Mouse (Mus musculus) cortical plate, adult 2 months (tissue): ENCODE measurements at regions not wholly inside any gene's neighbourhood (a gene's known extent, or its start where the extent isn't known, plus 50 kb on each side); places are given as distances from the start of the nearest gene placed in this dataset.

Experiments
- CTCF ChIP-seq: fragments of 200-500 bp; IDR thresholded peaks from 2 replicates; pipeline ENCODE4 v1.5.1; 2011; ENCODE audit warnings: mild to moderate bottlenecking, control low read depth, low read length; ENCODE audit not compliant: insufficient read depth; ENCODE audit errors: extremely low read depth
- POLR2A ChIP-seq: fragments of 200-500 bp; IDR thresholded peaks from 2 replicates; pipeline ENCODE4 v1.6.1; 2011; ENCODE audit warnings: mild to moderate bottlenecking, low read length, control low read depth; ENCODE audit not compliant: insufficient read depth; ENCODE audit errors: extremely low read depth

DNA sequence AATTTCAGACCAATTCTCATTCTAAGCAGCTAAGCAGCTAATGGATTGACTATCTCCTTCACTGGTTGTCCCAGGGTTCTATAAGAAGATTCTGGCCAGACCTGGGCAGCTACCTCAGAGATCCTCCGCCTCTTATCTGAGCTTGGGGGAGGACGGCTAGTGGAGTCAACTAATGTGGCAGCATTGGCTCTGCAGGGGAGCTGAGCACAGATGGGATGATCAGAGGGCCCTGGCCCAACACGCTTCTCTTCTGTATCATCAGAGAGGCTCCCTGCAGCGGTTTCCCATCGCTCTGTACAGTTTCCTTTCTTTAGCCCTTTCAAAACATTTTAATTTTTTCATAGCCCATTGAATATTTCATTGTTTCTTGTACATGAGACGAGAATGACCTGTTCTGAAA lies 245.9 kb upstream of the Pcsk5 start:
- TF ChIP-seq CTCF (no peak), POLR2A (no peak)
